Mouse (Mus musculus): ENCODE results near the gene Cfdp1. TPM values are rescaled to one million over a fixed set of nuclear protein-coding genes. Genes with fewer than 3 reads are reported as not detected.
A peak's percentile ranks its signal among the peaks of the same experiment; 100 is the strongest.
"Not testable (repeated sequence)": the region's sequence is repeated elsewhere in the genome, so short reads cannot be mapped to it uniquely, and the experiment has no call there.

Gene Cfdp1
- polyA plus RNA-seq, 1 experiment from 2014 or later, result 193 TPM

GRCm38 (mm10) chr8:111877711-111878110 is 23.6 kb upstream of the Cfdp1 start:
- no peaks in the 10 kb centered on the region for H3K27me3 ChIP-seq
- H3K4me2 ChIP-seq (replicated peaks), result no peak overlapping the region
- whole genome bisulfite sequencing, result 60% methylated on average over 9 of the region's 9 CpGs
- H3K36me3 ChIP-seq, result no peaks in the 10 kb centered on the region
- H3K9ac ChIP-seq (replicated peaks), result no peak overlapping the region
- peaks cover 7% of the 10 kb centered on the region for H3K4me1 ChIP-seq (replicated peaks)
- ATAC-seq, result no peak
- H3K27ac ChIP-seq, result no peak overlapping the region
- no peak overlapping the region for H3K4me3 ChIP-seq (replicated peaks)
- no peaks in the 10 kb centered on the region for H3K9me3 ChIP-seq

GRCm38 (mm10) chr8:111876355-111876948 is 22.4 kb upstream of the Cfdp1 start, which contains the start of gene Tmem170:
TSS of gene Tmem170 (minus strand) at chr8:111876750.
- no peaks in the 10 kb centered on the region for H3K27me3 ChIP-seq
- no peaks in the 10 kb centered on the region for H3K9me3 ChIP-seq
- peak within 1 kb of the TSS; percentile 64 for H3K27ac ChIP-seq
- peak within 1 kb of the TSS; percentile 59 for H3K4me3 ChIP-seq (replicated peaks)
- ATAC-seq, result peak; percentile 98
- H3K36me3 ChIP-seq, result no peaks in the 10 kb centered on the region
- peaks cover 7% of the 10 kb centered on the region for H3K4me1 ChIP-seq (replicated peaks)
- under 1% methylated on average over 43 of the region's 53 CpGs for WGBS
- peak within 1 kb of the TSS; percentile 62 for H3K9ac ChIP-seq (replicated peaks)
- peak within 1 kb of the TSS; percentile 73 for H3K4me2 ChIP-seq (replicated peaks)

GRCm38 (mm10) chr8:111875758-111876157 is 21.7 kb upstream of the Cfdp1 start:
- 32% methylated on average over 9 of the region's 9 CpGs for WGBS
- H3K36me3 ChIP-seq, result no peaks in the 10 kb centered on the region
- H3K4me3 ChIP-seq (replicated peaks), result peak overlapping the region; percentile 59
- no peaks in the 10 kb centered on the region for H3K27me3 ChIP-seq
- no peak overlapping the region for H3K27ac ChIP-seq
- peak overlapping the region; percentile 73 for H3K4me2 ChIP-seq (replicated peaks)
- no peaks in the 10 kb centered on the region for H3K9me3 ChIP-seq
- peaks cover 7% of the 10 kb centered on the region for H3K4me1 ChIP-seq (replicated peaks)
- no peak for ATAC-seq
- H3K9ac ChIP-seq (replicated peaks), result peak overlapping the region; percentile 62

- no peak for ATAC-seq
- H3K4me2 ChIP-seq (replicated peaks), result no peak overlapping the region
- H3K9ac ChIP-seq (replicated peaks), result no peak overlapping the region
- H3K4me3 ChIP-seq (replicated peaks), result no peak overlapping the region
- H3K36me3 ChIP-seq, result peaks cover under 1% of the 10 kb centered on the region; the same call in 1 of the 2 replicates
- no peaks in the 10 kb centered on the region for H3K9me3 ChIP-seq
- H3K27ac ChIP-seq, result no peak overlapping the region
- H3K4me1 ChIP-seq (replicated peaks), result peaks cover 7% of the 10 kb centered on the region
- H3K27me3 ChIP-seq, result no peaks in the 10 kb centered on the region
- WGBS, result 88% methylated on average over 3 of the region's 3 CpGs
Measured at GRCm38 (mm10) chr8:111871278-111871677, 17.2 kb upstream of the Cfdp1 start.

GRCm38 (mm10) chr8:111870379-111870778 is 16.3 kb upstream of the Cfdp1 start:
- H3K27ac ChIP-seq, result no peak overlapping the region
- no peaks in the 10 kb centered on the region; the same call in 1 of the 2 replicates for H3K4me1 ChIP-seq (replicated peaks)
- H3K4me2 ChIP-seq (replicated peaks), result no peak overlapping the region
- H3K9me3 ChIP-seq, result no peaks in the 10 kb centered on the region
- no peak for ATAC-seq
- no peak overlapping the region for H3K4me3 ChIP-seq (replicated peaks)
- peaks cover 8% of the 10 kb centered on the region for H3K36me3 ChIP-seq
- no peak overlapping the region for H3K9ac ChIP-seq (replicated peaks)
- WGBS, result 99% methylated on average over 3 of the region's 3 CpGs
- no peaks in the 10 kb centered on the region for H3K27me3 ChIP-seq

- no peaks in the 10 kb centered on the region for H3K9me3 ChIP-seq
- H3K36me3 ChIP-seq, result peaks cover 11% of the 10 kb centered on the region
- WGBS, result 46% methylated on average over 2 of the region's 2 CpGs
- no peak overlapping the region for H3K9ac ChIP-seq (replicated peaks)
- H3K4me2 ChIP-seq (replicated peaks), result no peak overlapping the region
- H3K27ac ChIP-seq, result no peak overlapping the region
- no peaks in the 10 kb centered on the region for H3K27me3 ChIP-seq
- H3K4me1 ChIP-seq (replicated peaks), result no peaks in the 10 kb centered on the region
- H3K4me3 ChIP-seq (replicated peaks), result no peak overlapping the region
- no peak for ATAC-seq
Measured at GRCm38 (mm10) chr8:111868664-111869063, 14.6 kb upstream of the Cfdp1 start.

GRCm38 (mm10) chr8:111865857-111866256 is 11.8 kb upstream of the Cfdp1 start:
- WGBS, result 91% methylated on average over 6 of the region's 6 CpGs
- ATAC-seq, result no peak

GRCm38 (mm10) chr8:111865130-111865852 is 11.2 kb upstream of the Cfdp1 start:
- Histone ChIP-seq H3K9ac (replicated peaks) (no peak overlapping the region), H3K27ac (no peak overlapping the region), H3K4me1 (replicated peaks) (no peaks in the 10 kb centered on the region), H3K4me2 (replicated peaks) (no peak overlapping the region), H3K36me3 (peaks cover 11% of the 10 kb centered on the region), H3K4me3 (replicated peaks) (no peak overlapping the region), H3K9me3 (no peaks in the 10 kb centered on the region), H3K27me3 (no peaks in the 10 kb centered on the region)
- no peak for ATAC-seq
- 94% methylated on average over 8 of the region's 8 CpGs for WGBS

More at GRCm38 (mm10) chr8:111865857-111866256, 11.8 kb upstream of the Cfdp1 start:
- no peaks in the 10 kb centered on the region for H3K9me3 ChIP-seq
- H3K36me3 ChIP-seq, result peaks cover 11% of the 10 kb centered on the region
- no peak overlapping the region for H3K4me2 ChIP-seq (replicated peaks)
- H3K4me3 ChIP-seq (replicated peaks), result no peak overlapping the region
- H3K9ac ChIP-seq (replicated peaks), result no peak overlapping the region
- H3K27ac ChIP-seq, result no peak overlapping the region
- H3K4me1 ChIP-seq (replicated peaks), result no peaks in the 10 kb centered on the region
- no peaks in the 10 kb centered on the region for H3K27me3 ChIP-seq

- 93% methylated on average over 8 of the region's 8 CpGs for WGBS
- no peak for ATAC-seq
Measured at GRCm38 (mm10) chr8:111864648-111865047, 10.6 kb upstream of the Cfdp1 start.

GRCm38 (mm10) chr8:111863280-111863679 is 9.2 kb upstream of the Cfdp1 start:
- Histone ChIP-seq H3K4me3 (replicated peaks) (no peak overlapping the region), H3K36me3 (peaks cover 11% of the 10 kb centered on the region), H3K9me3 (no peaks in the 10 kb centered on the region), H3K27me3 (no peaks in the 10 kb centered on the region), H3K9ac (replicated peaks) (no peak overlapping the region), H3K27ac (no peak overlapping the region), H3K4me2 (replicated peaks) (no peak overlapping the region), H3K4me1 (replicated peaks) (no peaks in the 10 kb centered on the region)
- 95% methylated on average over 4 of the region's 4 CpGs for WGBS
- no peak for ATAC-seq

More at GRCm38 (mm10) chr8:111864648-111865047, 10.6 kb upstream of the Cfdp1 start:
- Histone ChIP-seq H3K4me1 (replicated peaks) (no peaks in the 10 kb centered on the region), H3K9ac (replicated peaks) (no peak overlapping the region), H3K36me3 (peaks cover 11% of the 10 kb centered on the region), H3K4me2 (replicated peaks) (no peak overlapping the region), H3K9me3 (no peaks in the 10 kb centered on the region), H3K4me3 (replicated peaks) (no peak overlapping the region), H3K27ac (no peak overlapping the region), H3K27me3 (no peaks in the 10 kb centered on the region)

GRCm38 (mm10) chr8:111855977-111856376 is 1.9 kb upstream of the Cfdp1 start:
- no peaks in the 10 kb centered on the region for H3K27me3 ChIP-seq
- H3K36me3 ChIP-seq, result no peaks in the 10 kb centered on the region
- ATAC-seq, result no peak
- H3K9me3 ChIP-seq, result no peaks in the 10 kb centered on the region
- 91% methylated on average over 12 of the region's 12 CpGs for WGBS
- H3K4me2 ChIP-seq (replicated peaks), result no peak overlapping the region
- H3K4me1 ChIP-seq (replicated peaks), result peaks cover 15% of the 10 kb centered on the region
- H3K27ac ChIP-seq, result no peak overlapping the region
- H3K4me3 ChIP-seq (replicated peaks), result no peak overlapping the region
- no peak overlapping the region for H3K9ac ChIP-seq (replicated peaks)

GRCm38 (mm10) chr8:111853219-111853618 is 872 bp downstream of the Cfdp1 start:
- Histone ChIP-seq H3K4me3 (replicated peaks) (peak overlapping the region; percentile 91), H3K4me2 (replicated peaks) (peak overlapping the region; percentile 90), H3K9ac (replicated peaks) (peak overlapping the region; percentile 88), H3K4me1 (replicated peaks) (peaks cover 20% of the 10 kb centered on the region)
- not testable (repeated sequence) for H3K36me3 ChIP-seq, H3K9me3 ChIP-seq, ATAC-seq, H3K27ac ChIP-seq, H3K27me3 ChIP-seq
- 57% methylated on average over 12 of the region's 12 CpGs for WGBS

All from midbrain, embryonic 13.5 days (tissue).